Mouse (Mus musculus) stomach, postnatal 0 days (tissue): ENCODE measurements around the gene Trpt1. TPM values are rescaled to one million over a fixed set of nuclear protein-coding genes. Genes with fewer than 3 reads are reported as not detected.

Experiments used
- ATAC-seq: fragments of 200-750 bp; cut with Nextera tagmentation; 2 replicates; pipeline ENCODE4 v1.8.0; 2017; ENCODE audit not compliant: low FRiP score, low TSS enrichment
- DNase-seq: peaks from one replicate; pipeline ENCODE4 v3.0.0-alpha.2; 2016; ENCODE audit warnings: low spot score
- H3K27ac ChIP-seq: fragments of 300-500 bp; sonication (generic); replicated peaks from 2 replicates; pipeline ENCODE4 v1.5.1; 2014; ENCODE audit warnings: mild to moderate bottlenecking, control low read depth
- H3K27me3 ChIP-seq: fragments of 300-500 bp; sonication (generic); 2 replicates; pipeline ENCODE4 v1.6.1; 2014; ENCODE audit warnings: low read length; ENCODE audit not compliant: control insufficient read depth, insufficient read depth
- H3K36me3 ChIP-seq: fragments of 300-500 bp; sonication (generic); 2 replicates; pipeline ENCODE4 v1.6.1; 2014; ENCODE audit warnings: low read length, mixed read lengths; ENCODE audit not compliant: control insufficient read depth, insufficient read depth
- H3K4me1 ChIP-seq: fragments of 300-500 bp; sonication (generic); replicated peaks from 2 replicates; pipeline ENCODE4 v1.6.1; 2014; ENCODE audit warnings: antibody characterized with exemption; ENCODE audit not compliant: control insufficient read depth, insufficient read depth
- H3K4me2 ChIP-seq: fragments of 300-500 bp; sonication (generic); replicated peaks from 2 replicates; pipeline ENCODE4 v1.6.1; 2014; ENCODE audit warnings: low read depth, mild to moderate bottlenecking, control low read depth, moderate library complexity
- H3K4me3 ChIP-seq: fragments of 300-500 bp; sonication (generic); 2 replicates; pipeline ENCODE4 v1.5.1; 2014; ENCODE audit warnings: low read depth, low read length, control low read depth
- H3K9ac ChIP-seq: fragments of 300-500 bp; sonication (generic); 2 replicates; pipeline ENCODE4 v1.6.1; 2014; ENCODE audit warnings: mild to moderate bottlenecking, low read length, control low read depth, mixed read lengths
- H3K9me3 ChIP-seq: fragments of 300-500 bp; sonication (generic); 2 replicates; pipeline ENCODE4 v1.6.1; 2016; ENCODE audit warnings: low read length; ENCODE audit not compliant: control insufficient read depth
- CTCF ChIP-seq: IDR thresholded peaks from 2 replicates; pipeline ENCODE4 v1.5.1; 2016; ENCODE audit warnings: antibody characterized with exemption, low read depth, mild to moderate bottlenecking, moderate library complexity
- EP300 ChIP-seq: optimal IDR thresholded peaks from 2 replicates; pipeline ENCODE3; 2016; ENCODE audit warnings: antibody characterized with exemption
- WGBS: fragments of 180-500 bp; shearing (Covaris S2); extraction: QIAGEN DNeasy Blood & Tissue Kit; methylation state at CpG from one replicate; pipeline ENCODE4 v1.1.7; 2014; 5-methylcytosine and 5-hydroxymethylcytosine counted together
- polyA plus RNA-seq: library from polyadenylated mRNA; unstranded; fragments of >200 nt; fragmentation: Nextera tagmentation; extraction: Ambion mirVana; gene quantifications from 2 replicates; pipeline ENCODE4 v1.2.1, GENCODE M21; 2015

The Trpt1 gene
- polyA plus RNA-seq, 1 experiment from 2014 or later, result 10.0 TPM

DNA sequence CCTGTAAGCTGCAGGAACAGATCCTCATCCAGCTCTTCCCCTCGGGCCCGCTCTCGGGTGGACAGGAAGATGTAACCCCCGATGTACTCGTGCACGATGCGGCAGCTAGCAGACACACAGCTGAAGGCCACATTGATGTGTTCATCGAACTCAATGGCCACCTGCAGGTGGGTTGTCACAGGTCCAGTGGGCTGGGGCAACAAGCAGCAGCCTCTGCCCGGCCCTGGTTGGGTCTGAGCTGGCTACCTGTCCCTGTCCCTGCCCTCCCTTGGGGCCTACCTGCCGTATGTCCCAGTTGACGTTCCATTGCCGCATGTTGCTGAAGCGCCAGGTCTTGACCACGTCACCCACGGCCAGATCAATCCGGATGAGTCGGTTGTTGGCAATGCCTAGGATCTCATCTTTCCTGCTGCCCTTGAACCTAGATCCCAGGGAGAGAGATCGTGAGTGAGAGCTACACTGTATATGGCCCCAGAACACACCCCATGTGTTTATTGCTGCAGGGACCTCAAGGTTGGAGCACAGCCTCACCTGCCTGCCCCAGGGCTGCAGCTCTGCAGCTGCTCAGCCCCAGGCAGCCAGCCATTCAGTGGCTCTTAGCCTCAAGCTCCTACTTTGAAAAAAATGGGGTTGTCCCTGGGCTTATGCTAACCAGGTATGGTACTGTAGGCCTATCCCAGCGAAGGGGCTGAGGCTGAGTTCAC is 3.6 kb downstream of the Trpt1 start:
- Histone ChIP-seq H3K9ac (no peak overlapping the region), H3K4me3 (no peak overlapping the region), H3K36me3 (0 out of 2 replicates have a peak, but pooled peaks cover 4% of the 10 kb centered on the region), H3K9me3 (no peaks in the 10 kb centered on the region), H3K27me3 (no peaks in the 10 kb centered on the region), H3K27ac (no peak overlapping the region), H3K4me1 (peaks cover 7% of the 10 kb centered on the region), H3K4me2 (no peak overlapping the region)
- WGBS, result 95% methylated on average over 19 of the region's 19 CpGs
- DNase-seq (peak; percentile 47), ATAC-seq (peak; percentile 36; the same call in 1 of the 2 replicates)
- TF ChIP-seq CTCF (no peak), EP300 (no peak)

- Histone ChIP-seq H3K4me2 (no peak overlapping the region), H3K9me3 (no peaks in the 10 kb centered on the region), H3K9ac (no peak overlapping the region), H3K27me3 (no peaks in the 10 kb centered on the region), H3K36me3 (no peaks in the 10 kb centered on the region), H3K27ac (peak overlapping the region; percentile 86), H3K4me1 (no peaks in the 10 kb centered on the region), H3K4me3 (no peak overlapping the region)
- TF ChIP-seq CTCF (no peak), EP300 (no peak)
- peak; percentile 62; the same call in 1 of the 2 replicates for ATAC-seq
- 58% methylated on average over 8 of the region's 9 CpGs for WGBS
- peak; percentile 13 for DNase-seq
Observed at GRCm38 (mm10) chr19:7006892-7007593, 11.1 kb downstream of the Trpt1 start.

- no peaks in the 10 kb centered on the region for H3K27me3 ChIP-seq
- TF ChIP-seq EP300 (no peak), CTCF (no peak)
- H3K4me2 ChIP-seq, result no peak overlapping the region
- H3K4me3 ChIP-seq, result no peak overlapping the region
- H3K27ac ChIP-seq, result no peak overlapping the region
- no peaks in the 10 kb centered on the region for H3K9me3 ChIP-seq
- H3K9ac ChIP-seq, result no peak overlapping the region
- DNase-seq, result no peak
- no peaks in the 10 kb centered on the region for H3K4me1 ChIP-seq
- H3K36me3 ChIP-seq, result no peaks in the 10 kb centered on the region; the same call in 1 of the 2 replicates
- 72% methylated on average over 4 of the region's 4 CpGs for WGBS
- ATAC-seq, result no peak
Observed at GRCm38 (mm10) chr19:7012426-7012825, 16.5 kb downstream of the Trpt1 start.

GRCm38 (mm10) chr19:7013984-7014383 is 18.1 kb downstream of the Trpt1 start:
- 0 out of 2 replicates have a peak, but pooled peaks have one; percentile 30 for ATAC-seq
- TF ChIP-seq EP300 (no peak), CTCF (no peak)
- Histone ChIP-seq H3K4me2 (no peak overlapping the region), H3K9me3 (no peaks in the 10 kb centered on the region), H3K4me3 (no peak overlapping the region), H3K27me3 (no peaks in the 10 kb centered on the region), H3K4me1 (no peaks in the 10 kb centered on the region), H3K27ac (no peak overlapping the region), H3K9ac (no peak overlapping the region), H3K36me3 (no peaks in the 10 kb centered on the region; the same call in 1 of the 2 replicates)
- 78% methylated on average over 9 of the region's 9 CpGs for WGBS
- no peak for DNase-seq

DNA sequence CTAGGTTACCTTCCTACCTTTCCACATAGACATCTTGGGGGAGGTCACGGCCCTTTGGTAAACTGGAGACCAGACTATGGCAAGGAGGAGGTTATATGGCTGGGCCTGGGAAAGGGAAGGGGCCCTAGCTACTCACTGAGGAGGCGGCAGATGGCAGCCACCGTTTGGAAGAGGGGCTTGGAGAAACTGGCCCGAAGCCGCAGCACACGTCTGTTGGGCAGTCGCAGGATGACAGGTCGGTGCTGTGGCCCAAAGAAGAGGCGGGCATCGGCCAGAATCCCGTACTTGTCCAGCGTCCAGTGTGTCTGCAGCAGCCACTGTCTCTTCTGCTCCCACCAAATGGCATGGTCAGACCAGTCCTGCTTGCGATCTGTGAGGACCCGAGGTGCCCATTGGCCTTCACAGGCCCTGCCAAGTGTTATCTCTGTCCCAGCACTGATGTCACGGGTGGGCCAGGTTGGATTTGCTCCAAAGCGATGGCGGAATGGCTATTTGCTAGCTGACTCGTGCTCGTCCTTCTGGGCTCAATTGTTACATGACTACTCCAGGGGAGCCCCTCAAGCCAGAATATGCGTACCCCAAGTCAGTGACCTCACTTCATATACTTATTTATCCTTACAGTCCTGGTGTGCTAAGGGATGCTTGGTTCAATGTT is 18.7 kb downstream of the Trpt1 start:
- no peak for ATAC-seq

More for the DNA sequence above, 18.7 kb downstream of the Trpt1 start:
- TF ChIP-seq CTCF, result no peak
- TF ChIP-seq EP300, result no peak
- WGBS, result 92% methylated on average over 20 of the region's 20 CpGs
- H3K9ac ChIP-seq, result no peak overlapping the region
- no peaks in the 10 kb centered on the region for H3K9me3 ChIP-seq
- no peaks in the 10 kb centered on the region for H3K27me3 ChIP-seq
- H3K27ac ChIP-seq, result no peak overlapping the region
- H3K36me3 ChIP-seq, result no peaks in the 10 kb centered on the region; the same call in 1 of the 2 replicates
- no peak for DNase-seq
- no peak overlapping the region for H3K4me3 ChIP-seq
- H3K4me1 ChIP-seq, result no peaks in the 10 kb centered on the region
- H3K4me2 ChIP-seq, result no peak overlapping the region
